Mouse (Mus musculus) mature B cell (primary cell): Measurements from ENCODE around the gene Ccdc127.

Experiments used
- in situ Hi-C: fragments of 300-500 bp; cut with MboI; formaldehyde crosslinking; loops from 2 replicates; pipeline ENCODE4 v1.14.3; 2019

Gene Ccdc127

GRCm38 (mm10) chr13:74390371-74390990 lies 40.4 kb downstream of the Ccdc127 start, which contains the start of gene Zfp72:
Zfp72 (minus strand) TSS chr13:74390836.
- in situ Hi-C loops, result no loop called here

GRCm38 (mm10) chr13:74391156-74391555 lies 41.0 kb downstream of the Ccdc127 start:
- in situ Hi-C loops, result no loop called here

GRCm38 (mm10) chr13:74399298-74399839 lies 49.3 kb downstream of the Ccdc127 start, which contains the start of gene Ftl1-ps1:
Ftl1-ps1 (plus strand) TSS chr13:74399694.
- in situ Hi-C loops, result no loop called here
